Mouse (Mus musculus) testis, adult 2 months (tissue): ENCODE measurements around the gene Srebf2.

ENCODE experiments used
- CTCF ChIP-seq: fragments of 200-500 bp; IDR thresholded peaks from 2 replicates; pipeline ENCODE4 v1.5.1; 2012; ENCODE audit warnings: low read depth, mild to moderate bottlenecking, inconsistent platforms, low read length, moderate library complexity; ENCODE audit not compliant: control insufficient read depth, insufficient read depth, insufficient replicate concordance
- POLR2A ChIP-seq: fragments of 200-500 bp; IDR thresholded peaks from 2 replicates; pipeline ENCODE4 v1.6.1; 2012; ENCODE audit warnings: low read depth, mild to moderate bottlenecking, inconsistent platforms, low read length, moderate library complexity; ENCODE audit not compliant: control insufficient read depth

DNA sequence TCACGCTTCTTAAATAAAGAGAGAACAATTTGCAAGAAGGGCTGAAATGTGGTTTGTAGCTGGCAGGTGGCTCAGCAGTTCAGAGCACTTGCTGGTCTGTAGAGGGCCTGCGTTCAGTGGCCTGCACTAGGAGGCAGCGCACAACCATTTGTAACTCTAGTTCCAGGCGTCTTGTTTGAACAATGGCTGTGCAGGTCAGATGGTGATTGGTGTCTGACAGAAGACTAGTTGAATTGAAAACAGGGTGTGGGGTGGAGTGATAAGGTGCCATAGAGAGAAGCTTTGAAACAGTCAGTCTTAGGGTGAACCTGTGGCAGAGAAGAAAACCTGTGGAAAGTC, 17.0 kb downstream of the Srebf2 start:
- no peak for TF ChIP-seq POLR2A
- TF ChIP-seq CTCF, result no peak
